Mouse (Mus musculus) heart, embryonic 10.5 days (tissue): Measurements from ENCODE around the gene Tbx5. TPM values are rescaled to one million over a fixed set of nuclear protein-coding genes. Genes with fewer than 3 reads are reported as not detected.

Experiments
- DNase-seq: peaks from one replicate; pipeline ENCODE4 v3.0.0-alpha.2; 2017; ENCODE audit warnings: low spot score
- H3K27ac ChIP-seq: fragments of 300-500 bp; sonication (generic); 2 replicates; pipeline ENCODE4 v1.5.1; 2016; ENCODE audit warnings: mild to moderate bottlenecking
- H3K27me3 ChIP-seq: fragments of 300-500 bp; sonication (generic); 2 replicates; pipeline ENCODE4 v1.6.1; 2016; ENCODE audit warnings: mild to moderate bottlenecking; ENCODE audit not compliant: poor library complexity, insufficient read depth, severe bottlenecking
- H3K36me3 ChIP-seq: fragments of 300-500 bp; sonication (generic); 2 replicates; pipeline ENCODE4 v1.6.1; 2016; ENCODE audit warnings: mild to moderate bottlenecking, moderate library complexity
- H3K4me1 ChIP-seq: fragments of 300-500 bp; sonication (generic); 2 replicates; pipeline ENCODE4 v1.6.1; 2016; ENCODE audit warnings: mild to moderate bottlenecking
- H3K4me3 ChIP-seq: fragments of 300-500 bp; sonication (generic); 2 replicates; pipeline ENCODE4 v1.5.1; 2016; ENCODE audit warnings: mild to moderate bottlenecking, moderate library complexity
- H3K9me3 ChIP-seq: fragments of 300-500 bp; sonication (generic); 2 replicates; pipeline ENCODE4 v1.6.1; 2016; ENCODE audit warnings: mild to moderate bottlenecking, moderate library complexity
- WGBS: fragments of 180-500 bp; shearing (Covaris S2); methylation state at CpG from one replicate; pipeline ENCODE4 v1.1.7; 2016; 5-methylcytosine and 5-hydroxymethylcytosine counted together
- polyA plus RNA-seq: library from polyadenylated mRNA; unstranded; fragments of >200 nt; fragmentation: Nextera tagmentation; extraction: Ambion mirVana; gene quantifications from 2 replicates; pipeline ENCODE4 v1.2.1, GENCODE M21; 2016

Tbx5 gene
- 41.9 and 44.2 TPM in 2 replicates for polyA plus RNA-seq

DNA sequence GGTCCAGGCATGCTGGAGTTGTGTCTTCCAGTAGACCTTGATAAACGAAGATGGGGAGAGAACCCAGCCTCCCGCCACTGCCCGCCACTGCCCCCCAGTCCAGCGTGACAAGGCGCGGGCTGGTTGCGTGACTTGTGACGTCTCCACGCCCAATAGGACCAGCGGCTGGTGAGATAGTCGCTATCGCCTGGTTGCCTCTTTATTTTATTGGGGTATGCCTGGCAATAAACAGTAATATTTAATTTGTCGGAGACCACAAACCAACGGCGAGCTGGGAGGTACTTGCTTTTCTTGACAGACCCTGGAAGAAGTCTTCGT is at the start of gene Tbx5:
Tbx5 (plus strand) TSS at position 190 of the 318 bp plus-strand sequence.
- WGBS: 5% methylated on average over 16 of the region's 16 CpGs
- H3K9me3 ChIP-seq: no peaks in the 10 kb centered on the region
- H3K27ac ChIP-seq: peak within 1 kb of the TSS; percentile 97
- peak within 1 kb of the TSS; percentile 74 for H3K4me3 ChIP-seq
- peaks cover 71% of the 10 kb centered on the region for H3K27me3 ChIP-seq
- H3K36me3 ChIP-seq: no peaks in the 10 kb centered on the region; the same call in 1 of the 2 replicates
- DNase-seq: no peak
- H3K4me1 ChIP-seq: peaks cover 39% of the 10 kb centered on the region

- no peak overlapping the region for H3K4me3 ChIP-seq
- H3K9me3 ChIP-seq: no peaks in the 10 kb centered on the region
- 0 out of 2 replicates have a peak, but pooled peaks cover 5% of the 10 kb centered on the region for H3K27me3 ChIP-seq
- 84% methylated on average over 7 of the region's 7 CpGs for WGBS
- DNase-seq: no peak
- no peaks in the 10 kb centered on the region for H3K4me1 ChIP-seq
- H3K27ac ChIP-seq: no peak overlapping the region
- no peaks in the 10 kb centered on the region for H3K36me3 ChIP-seq
Measured at GRCm38 (mm10) chr5:119785959-119786358, 46.5 kb upstream of the Tbx5 start.

DNA sequence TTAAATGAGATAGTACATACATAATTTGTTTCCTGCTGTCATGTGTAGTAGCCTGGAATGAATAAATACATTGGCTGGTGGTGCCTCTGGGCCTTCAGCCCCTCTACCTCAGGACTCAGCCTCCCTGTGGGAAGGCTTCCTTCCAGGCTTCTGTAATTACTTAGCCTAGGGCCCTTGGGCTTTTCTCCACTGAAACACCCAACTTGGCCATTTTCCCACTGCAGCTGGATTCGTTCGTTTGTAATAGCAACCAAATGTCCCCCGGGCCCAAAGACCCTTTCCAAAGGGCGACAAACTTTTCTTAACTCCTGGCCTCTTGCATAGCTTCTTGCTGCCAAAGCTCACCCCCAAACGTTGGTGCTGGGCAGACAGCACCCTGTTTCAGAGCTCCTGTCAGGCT is 40.8 kb upstream of the Tbx5 start:
- H3K36me3 ChIP-seq: no peaks in the 10 kb centered on the region
- peaks cover 45% of the 10 kb centered on the region for H3K27me3 ChIP-seq
- peak overlapping the region; percentile 22; the same call in 1 of the 2 replicates for H3K27ac ChIP-seq
- DNase-seq: no peak
- no peaks in the 10 kb centered on the region for H3K9me3 ChIP-seq
- H3K4me3 ChIP-seq: no peak overlapping the region
- H3K4me1 ChIP-seq: peaks cover 22% of the 10 kb centered on the region
- 64% methylated on average over 5 of the region's 5 CpGs for WGBS

DNA sequence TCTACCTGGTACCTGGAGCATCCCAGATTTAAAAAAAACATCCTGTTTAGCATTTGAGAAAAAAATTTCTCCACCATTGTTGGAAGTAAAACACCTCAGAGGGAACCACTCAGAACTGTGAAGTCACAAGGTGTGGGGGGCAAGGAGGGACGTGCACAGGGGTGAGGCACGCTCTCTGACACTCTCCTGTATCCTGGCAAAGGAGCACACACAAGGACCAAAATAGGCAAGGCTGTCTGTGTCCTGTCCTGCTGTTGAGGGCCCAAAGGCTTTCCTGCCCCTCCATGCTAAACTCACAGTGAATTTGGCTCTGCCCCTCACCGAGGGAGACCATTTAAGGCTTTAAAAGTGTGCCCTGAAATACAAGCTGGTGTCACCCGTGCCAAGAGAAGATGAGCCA is 38.5 kb upstream of the Tbx5 start:
- H3K27ac ChIP-seq: peak overlapping the region; percentile 83
- H3K4me3 ChIP-seq: no peak overlapping the region; the same call in 1 of the 2 replicates
- WGBS: 7% methylated on average over 4 of the region's 4 CpGs
- no peaks in the 10 kb centered on the region for H3K9me3 ChIP-seq
- H3K27me3 ChIP-seq: peaks cover 67% of the 10 kb centered on the region
- no peak for DNase-seq
- H3K36me3 ChIP-seq: no peaks in the 10 kb centered on the region
- H3K4me1 ChIP-seq: peaks cover 27% of the 10 kb centered on the region

GRCm38 (mm10) chr5:119795376-119795775 is 37.1 kb upstream of the Tbx5 start:
- WGBS: 6% methylated on average over 6 of the region's 6 CpGs

DNA sequence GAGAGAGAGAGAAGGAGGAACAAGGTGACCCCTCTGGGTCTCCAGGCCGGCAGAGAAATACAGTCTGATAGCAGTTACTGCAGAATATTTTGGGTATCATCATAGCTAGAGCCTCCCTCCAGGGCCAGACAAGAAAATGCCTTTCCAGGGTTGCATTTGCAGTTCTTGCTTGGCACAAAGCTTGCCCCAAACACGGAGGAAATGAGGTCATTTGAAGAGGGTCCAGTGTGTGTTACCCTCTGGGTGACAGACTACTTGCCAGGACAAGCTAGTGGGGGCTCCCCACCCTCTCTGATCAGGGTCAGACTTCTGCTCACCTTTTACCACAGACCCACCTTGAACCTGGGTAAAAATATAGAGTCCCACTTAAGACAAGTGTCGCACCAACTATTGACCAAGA is 36.7 kb upstream of the Tbx5 start:
- no peak for DNase-seq
- no peaks in the 10 kb centered on the region for H3K9me3 ChIP-seq
- H3K27me3 ChIP-seq: peaks cover 85% of the 10 kb centered on the region
- no peaks in the 10 kb centered on the region for H3K36me3 ChIP-seq
- WGBS: 16% methylated on average over 3 of the region's 3 CpGs
- no peak overlapping the region for H3K4me3 ChIP-seq
- H3K4me1 ChIP-seq: peaks cover 44% of the 10 kb centered on the region
- peak overlapping the region; percentile 92 for H3K27ac ChIP-seq

More at GRCm38 (mm10) chr5:119795376-119795775, 37.1 kb upstream of the Tbx5 start:
- Histone ChIP-seq H3K4me3 (0 out of 2 replicates have a peak overlapping the region, but pooled peaks have one; percentile 22), H3K9me3 (no peaks in the 10 kb centered on the region), H3K36me3 (no peaks in the 10 kb centered on the region), H3K4me1 (peaks cover 40% of the 10 kb centered on the region), H3K27me3 (peaks cover 81% of the 10 kb centered on the region), H3K27ac (peak overlapping the region; percentile 92)
- no peak for DNase-seq

DNA sequence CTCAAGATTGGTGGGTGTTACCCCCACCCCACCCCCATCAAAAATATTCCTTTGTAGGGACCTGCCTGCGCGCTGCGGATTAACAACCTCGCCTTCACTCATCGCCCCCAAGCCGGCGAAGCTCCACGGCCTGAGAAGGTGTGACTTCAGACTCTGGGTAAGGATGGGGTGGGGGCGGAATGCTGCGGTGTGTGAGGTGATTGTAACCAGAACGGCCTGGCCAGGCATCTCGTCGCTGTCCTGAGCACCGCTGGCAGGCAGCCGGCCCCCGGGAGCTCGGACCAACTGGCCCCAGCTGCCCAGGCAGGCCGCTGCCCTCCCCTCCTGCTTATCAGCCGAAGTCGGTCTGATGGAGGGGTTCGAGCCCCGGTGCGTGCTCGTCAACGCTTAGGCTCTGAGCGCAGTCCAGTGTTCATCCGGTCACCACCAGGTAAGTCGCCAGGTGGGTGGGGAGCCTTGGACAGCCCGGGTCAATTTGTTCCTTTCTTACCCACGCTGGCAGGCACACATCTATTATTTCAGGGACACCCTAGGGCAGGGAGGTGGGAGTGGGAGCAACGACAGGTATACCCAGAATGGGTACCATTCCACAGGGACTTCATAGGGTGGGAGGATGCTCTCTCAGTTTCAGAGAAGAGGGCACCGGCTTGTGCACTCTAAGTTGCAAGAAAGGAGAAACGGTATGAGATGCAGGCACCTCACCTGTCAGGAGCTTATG is 35.9 kb upstream of the Tbx5 start:
- 2% methylated on average over 33 of the region's 33 CpGs for WGBS
- Histone ChIP-seq H3K9me3 (no peaks in the 10 kb centered on the region), H3K27me3 (peaks cover 93% of the 10 kb centered on the region), H3K4me3 (peak overlapping the region; percentile 61), H3K36me3 (no peaks in the 10 kb centered on the region), H3K4me1 (peaks cover 44% of the 10 kb centered on the region), H3K27ac (peak overlapping the region; percentile 92)
- peak; percentile 87 for DNase-seq

GRCm38 (mm10) chr5:119797580-119798150 is 34.8 kb upstream of the Tbx5 start:
- 2% methylated on average over 26 of the region's 26 CpGs for WGBS
- Histone ChIP-seq H3K4me3 (peak overlapping the region; percentile 61), H3K36me3 (no peaks in the 10 kb centered on the region), H3K27me3 (peaks cover 97% of the 10 kb centered on the region), H3K9me3 (no peaks in the 10 kb centered on the region), H3K4me1 (peaks cover 45% of the 10 kb centered on the region), H3K27ac (peak overlapping the region; percentile 92)
- no peak for DNase-seq

GRCm38 (mm10) chr5:119798261-119798660 is 34.2 kb upstream of the Tbx5 start:
- WGBS: 17% methylated on average over 4 of the region's 4 CpGs
- peak overlapping the region; percentile 61 for H3K4me3 ChIP-seq
- DNase-seq: no peak
- peak overlapping the region; percentile 92 for H3K27ac ChIP-seq
- H3K4me1 ChIP-seq: peaks cover 46% of the 10 kb centered on the region
- H3K36me3 ChIP-seq: no peaks in the 10 kb centered on the region
- H3K9me3 ChIP-seq: no peaks in the 10 kb centered on the region
- peaks cover 98% of the 10 kb centered on the region for H3K27me3 ChIP-seq

DNA sequence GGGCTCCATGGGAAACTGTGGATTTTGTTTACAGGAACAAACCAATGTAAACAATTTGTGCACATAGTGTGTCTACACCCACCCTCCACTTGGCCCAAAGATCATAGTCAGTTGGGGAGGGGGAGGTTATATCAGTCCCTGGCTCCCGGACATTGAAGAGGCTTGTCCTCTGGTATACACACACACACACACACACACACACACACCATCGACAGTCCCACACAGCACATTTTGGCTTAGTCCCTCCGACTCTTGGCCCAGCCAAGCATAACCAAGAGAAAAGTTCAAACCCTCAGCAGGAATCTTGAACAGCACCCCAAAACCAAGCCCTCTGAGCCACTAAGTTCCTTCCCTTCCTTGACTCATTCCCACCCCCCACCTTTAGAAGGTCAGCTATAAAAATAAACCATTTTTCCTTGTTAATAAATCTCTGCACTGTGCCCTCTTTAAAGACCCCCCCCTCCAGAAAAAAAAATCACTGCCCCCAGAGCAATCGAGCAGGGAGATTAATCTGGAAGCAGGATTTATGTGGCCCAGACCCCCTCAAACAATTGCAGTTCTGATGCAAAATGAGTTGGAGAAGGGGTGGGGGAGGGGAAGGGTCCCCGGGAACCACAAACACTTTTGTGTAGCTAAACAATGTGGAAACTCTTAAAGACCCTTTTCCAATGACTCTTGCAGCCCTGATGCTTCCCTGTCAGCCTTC is 33.6 kb upstream of the Tbx5 start:
- peaks cover 42% of the 10 kb centered on the region for H3K4me1 ChIP-seq
- H3K36me3 ChIP-seq: no peaks in the 10 kb centered on the region
- peak overlapping the region; percentile 92 for H3K27ac ChIP-seq
- no peaks in the 10 kb centered on the region for H3K9me3 ChIP-seq
- peak overlapping the region; percentile 61 for H3K4me3 ChIP-seq
- no peak for DNase-seq
- H3K27me3 ChIP-seq: peaks cover 98% of the 10 kb centered on the region
- 14% methylated on average over 5 of the region's 5 CpGs for WGBS

DNA sequence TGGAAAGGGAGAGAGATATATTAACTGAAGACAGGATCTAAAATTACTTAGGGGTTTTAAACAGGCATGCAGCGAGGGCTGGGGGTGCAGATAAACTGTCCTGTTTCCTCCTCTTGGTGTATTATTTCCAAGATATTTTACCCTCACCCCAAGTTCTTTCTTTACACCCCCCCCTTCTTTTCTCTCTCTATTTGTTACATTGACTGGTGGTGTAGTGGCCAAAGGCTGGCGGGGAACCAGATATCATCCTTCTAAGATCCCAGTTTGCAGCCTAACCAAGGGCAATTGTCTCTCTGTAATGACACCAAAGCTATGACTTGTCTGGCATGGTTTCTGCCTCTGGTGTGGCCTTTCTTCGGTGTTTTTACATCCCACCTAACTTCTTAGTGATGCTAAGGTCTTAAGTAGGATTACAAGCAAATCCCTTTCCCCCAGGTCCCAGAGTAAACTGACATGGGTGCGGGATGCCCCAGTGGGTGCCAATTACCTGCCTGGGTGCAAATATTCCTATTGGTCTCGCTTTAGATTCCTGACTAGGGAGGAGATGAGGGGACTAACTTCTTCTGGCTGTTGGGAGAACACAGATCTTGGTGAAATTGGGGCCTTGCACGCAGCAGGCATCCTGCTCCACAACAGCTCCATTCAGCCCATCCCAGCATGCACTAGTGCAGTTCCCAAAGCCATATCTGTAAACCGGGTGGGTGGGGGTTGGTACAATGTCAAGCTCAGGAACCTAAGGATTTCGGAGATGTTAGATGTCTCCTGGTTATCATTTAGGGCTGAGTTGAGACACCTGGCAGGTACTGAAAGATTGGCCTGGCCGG is 32.8 kb upstream of the Tbx5 start:
- Histone ChIP-seq H3K27ac (peak overlapping the region; percentile 92), H3K4me3 (peak overlapping the region; percentile 61), H3K27me3 (peaks cover 98% of the 10 kb centered on the region), H3K36me3 (no peaks in the 10 kb centered on the region), H3K9me3 (no peaks in the 10 kb centered on the region), H3K4me1 (peaks cover 35% of the 10 kb centered on the region)
- WGBS: 14% methylated on average over 9 of the region's 9 CpGs
- DNase-seq: no peak

- DNase-seq: no peak
- WGBS: 4% methylated on average over 11 of the region's 11 CpGs
- Histone ChIP-seq H3K27me3 (peaks cover 97% of the 10 kb centered on the region), H3K4me1 (peaks cover 31% of the 10 kb centered on the region), H3K9me3 (no peaks in the 10 kb centered on the region), H3K36me3 (no peaks in the 10 kb centered on the region), H3K27ac (peak overlapping the region; percentile 92), H3K4me3 (peak overlapping the region; percentile 61)
Measured at GRCm38 (mm10) chr5:119800243-119800665, 32.2 kb upstream of the Tbx5 start.
